Mouse (Mus musculus): ENCODE measurements at regions not wholly inside any gene's neighbourhood (a gene's known extent, or its start where the extent isn't known, plus 50 kb on each side); places are given as distances from the start of the nearest gene placed in this dataset.

- H3K27ac ChIP-seq (ENCODE audit: low read depth) = no peak overlapping the region
- no peak overlapping the region for H3K4me2 ChIP-seq (ENCODE audit: low read depth, low read length)
- ATAC-seq (ENCODE audit: insufficient read depth, low read depth) = no peak
- H3K36me3 ChIP-seq (replicated peaks; ENCODE audit: control insufficient read depth, insufficient read depth, low read length) = no peaks in the 10 kb centered on the region
- H3K4me1 ChIP-seq (ENCODE audit: control insufficient read depth, insufficient read depth) = no peaks in the 10 kb centered on the region; the same call in 1 of the 2 replicates
- no peaks in the 10 kb centered on the region for H3K9me3 ChIP-seq (replicated peaks; ENCODE audit: control insufficient read depth, low read length)
- TF ChIP-seq CTCF (IDR thresholded peaks at IDR 0.05; ENCODE audit: low read depth) (no peak), EP300 (IDR thresholded peaks at IDR 0.05; ENCODE audit: low read depth) (no peak)
- no peak overlapping the region for H3K4me3 ChIP-seq (ENCODE audit: low read depth, low read length)
- H3K27me3 ChIP-seq (ENCODE audit: control insufficient read depth, insufficient read depth, low read length) = no peaks in the 10 kb centered on the region
- no peak overlapping the region for H3K9ac ChIP-seq (replicated peaks; ENCODE audit: low read depth, low read length)
- DNase-seq (ENCODE audit: low spot score) = no peak
Measured at GRCm38 (mm10) chr15:64481226-64481625, 336.3 kb upstream of the Gm21798 start.

- Histone ChIP-seq H3K27ac (ENCODE audit: low read depth) (no peak overlapping the region), H3K27me3 (ENCODE audit: control insufficient read depth, insufficient read depth, low read length) (no peaks in the 10 kb centered on the region), H3K9ac (replicated peaks; ENCODE audit: low read depth, low read length) (no peak overlapping the region), H3K36me3 (replicated peaks; ENCODE audit: control insufficient read depth, insufficient read depth, low read length) (no peaks in the 10 kb centered on the region), H3K4me3 (ENCODE audit: low read depth, low read length) (no peak overlapping the region), H3K9me3 (replicated peaks; ENCODE audit: control insufficient read depth, low read length) (no peaks in the 10 kb centered on the region), H3K4me2 (ENCODE audit: low read depth, low read length) (no peak overlapping the region), H3K4me1 (ENCODE audit: control insufficient read depth, insufficient read depth) (no peaks in the 10 kb centered on the region; the same call in 1 of the 2 replicates)
- 34% methylated on average over 5 of the region's 5 CpGs for WGBS
- ATAC-seq (ENCODE audit: insufficient read depth, low read depth) (no peak), DNase-seq (ENCODE audit: low spot score) (no peak)
- TF ChIP-seq EP300 (IDR thresholded peaks at IDR 0.05; ENCODE audit: low read depth) = no peak
- no peak for TF ChIP-seq CTCF (IDR thresholded peaks at IDR 0.05; ENCODE audit: low read depth)
Measured at GRCm38 (mm10) chr15:64482960-64483359, 334.5 kb upstream of the Gm21798 start.

- H3K9me3 ChIP-seq (replicated peaks; ENCODE audit: control insufficient read depth, low read length) = no peaks in the 10 kb centered on the region
- 10% methylated on average over 2 of the region's 3 CpGs for WGBS
- H3K4me3 ChIP-seq (ENCODE audit: low read depth, low read length) = no peak overlapping the region
- DNase-seq (ENCODE audit: low spot score) = no peak
- no peaks in the 10 kb centered on the region; the same call in 1 of the 2 replicates for H3K4me1 ChIP-seq (ENCODE audit: control insufficient read depth, insufficient read depth)
- no peak for ATAC-seq (ENCODE audit: insufficient read depth, low read depth)
- H3K36me3 ChIP-seq (replicated peaks; ENCODE audit: control insufficient read depth, insufficient read depth, low read length) = no peaks in the 10 kb centered on the region
- TF ChIP-seq EP300 (IDR thresholded peaks at IDR 0.05; ENCODE audit: low read depth) = no peak
- no peak for TF ChIP-seq CTCF (IDR thresholded peaks at IDR 0.05; ENCODE audit: low read depth)
- H3K27ac ChIP-seq (ENCODE audit: low read depth) = no peak overlapping the region
- H3K4me2 ChIP-seq (ENCODE audit: low read depth, low read length) = no peak overlapping the region
- H3K27me3 ChIP-seq (ENCODE audit: control insufficient read depth, insufficient read depth, low read length) = no peaks in the 10 kb centered on the region
- H3K9ac ChIP-seq (replicated peaks; ENCODE audit: low read depth, low read length) = no peak overlapping the region
Measured at GRCm38 (mm10) chr15:64487801-64488200, 329.7 kb upstream of the Gm21798 start.

- H3K27ac ChIP-seq (ENCODE audit: low read depth) = no peak overlapping the region
- no peaks in the 10 kb centered on the region for H3K4me1 ChIP-seq (ENCODE audit: control insufficient read depth, insufficient read depth)
Measured at GRCm38 (mm10) chr15:64500783-64501182, 316.7 kb upstream of the Gm21798 start.

GRCm38 (mm10) chr15:64501479-64501878, 316.0 kb upstream of the Gm21798 start:
- Histone ChIP-seq H3K4me1 (ENCODE audit: control insufficient read depth, insufficient read depth) (no peaks in the 10 kb centered on the region), H3K4me2 (ENCODE audit: low read depth, low read length) (no peak overlapping the region), H3K36me3 (replicated peaks; ENCODE audit: control insufficient read depth, insufficient read depth, low read length) (no peaks in the 10 kb centered on the region), H3K9me3 (replicated peaks; ENCODE audit: control insufficient read depth, low read length) (no peaks in the 10 kb centered on the region), H3K9ac (replicated peaks; ENCODE audit: low read depth, low read length) (no peak overlapping the region), H3K27ac (ENCODE audit: low read depth) (no peak overlapping the region), H3K27me3 (ENCODE audit: control insufficient read depth, insufficient read depth, low read length) (no peaks in the 10 kb centered on the region), H3K4me3 (ENCODE audit: low read depth, low read length) (no peak overlapping the region)
- TF ChIP-seq EP300 (IDR thresholded peaks at IDR 0.05; ENCODE audit: low read depth) = no peak
- no peak for DNase-seq (ENCODE audit: low spot score)
- ATAC-seq (ENCODE audit: insufficient read depth, low read depth) = no peak
- 63% methylated on average over 1 of the region's 1 CpGs for WGBS

More at GRCm38 (mm10) chr15:64500783-64501182, 316.7 kb upstream of the Gm21798 start:
- no peak for ATAC-seq (ENCODE audit: insufficient read depth, low read depth)
- H3K9me3 ChIP-seq (replicated peaks; ENCODE audit: control insufficient read depth, low read length) = no peaks in the 10 kb centered on the region
- H3K9ac ChIP-seq (replicated peaks; ENCODE audit: low read depth, low read length) = no peak overlapping the region
- no peaks in the 10 kb centered on the region for H3K36me3 ChIP-seq (replicated peaks; ENCODE audit: control insufficient read depth, insufficient read depth, low read length)
- no peak overlapping the region for H3K4me3 ChIP-seq (ENCODE audit: low read depth, low read length)
- no peak for DNase-seq (ENCODE audit: low spot score)
- H3K27me3 ChIP-seq (ENCODE audit: control insufficient read depth, insufficient read depth, low read length) = no peaks in the 10 kb centered on the region
- H3K4me2 ChIP-seq (ENCODE audit: low read depth, low read length) = no peak overlapping the region
- TF ChIP-seq CTCF (IDR thresholded peaks at IDR 0.05; ENCODE audit: low read depth) = no peak

GRCm38 (mm10) chr15:64504751-64505150, 312.7 kb upstream of the Gm21798 start:
- WGBS = 85% methylated on average over 4 of the region's 4 CpGs

More at GRCm38 (mm10) chr15:64504751-64505150, 312.7 kb upstream of the Gm21798 start:
- no peak overlapping the region for H3K4me3 ChIP-seq (ENCODE audit: low read depth, low read length)
- DNase-seq (ENCODE audit: low spot score) (no peak), ATAC-seq (ENCODE audit: insufficient read depth, low read depth) (no peak)
- H3K4me2 ChIP-seq (ENCODE audit: low read depth, low read length) = no peak overlapping the region
- no peak for TF ChIP-seq EP300 (IDR thresholded peaks at IDR 0.05; ENCODE audit: low read depth)
- TF ChIP-seq CTCF (IDR thresholded peaks at IDR 0.05; ENCODE audit: low read depth) = no peak
- H3K27ac ChIP-seq (ENCODE audit: low read depth) = no peak overlapping the region
- H3K9ac ChIP-seq (replicated peaks; ENCODE audit: low read depth, low read length) = no peak overlapping the region
- H3K36me3 ChIP-seq (replicated peaks; ENCODE audit: control insufficient read depth, insufficient read depth, low read length) = no peaks in the 10 kb centered on the region
- no peaks in the 10 kb centered on the region for H3K4me1 ChIP-seq (ENCODE audit: control insufficient read depth, insufficient read depth)
- H3K27me3 ChIP-seq (ENCODE audit: control insufficient read depth, insufficient read depth, low read length) = no peaks in the 10 kb centered on the region
- 0 out of 2 replicates have a peak, but pooled peaks cover 3% of the 10 kb centered on the region for H3K9me3 ChIP-seq (replicated peaks; ENCODE audit: control insufficient read depth, low read length)
